Mouse (Mus musculus) forebrain, embryonic 12.5 days (tissue): ENCODE measurements around the gene Rest. TPM values are rescaled to one million over a fixed set of nuclear protein-coding genes. Genes with fewer than 3 reads are reported as not detected.

Source experiments
- ATAC-seq: fragments of 200-750 bp; cut with Nextera tagmentation; 2 replicates; pipeline ENCODE4 v1.8.0; 2017; ENCODE audit warnings: moderate TSS enrichment; ENCODE audit not compliant: low FRiP score
- H3K27ac ChIP-seq: fragments of 300-500 bp; sonication (generic); 2 replicates; pipeline ENCODE4 v1.5.1; 2016; ENCODE audit warnings: mild to moderate bottlenecking
- H3K27me3 ChIP-seq: fragments of 300-500 bp; sonication (generic); 2 replicates; pipeline ENCODE4 v1.6.1; 2016; ENCODE audit warnings: mild to moderate bottlenecking
- H3K36me3 ChIP-seq: fragments of 300-500 bp; sonication (generic); replicated peaks from 2 replicates; pipeline ENCODE4 v1.6.1; 2016; ENCODE audit warnings: mild to moderate bottlenecking
- H3K4me1 ChIP-seq: fragments of 300-500 bp; sonication (generic); 2 replicates; pipeline ENCODE4 v1.6.1; 2016
- H3K4me2 ChIP-seq: fragments of 300-500 bp; sonication (generic); 2 replicates; pipeline ENCODE4 v1.6.1; 2016; ENCODE audit warnings: mild to moderate bottlenecking, moderate library complexity
- H3K4me3 ChIP-seq: fragments of 300-500 bp; sonication (generic); replicated peaks from 2 replicates; pipeline ENCODE4 v1.5.1; 2016; ENCODE audit warnings: mild to moderate bottlenecking
- H3K9ac ChIP-seq: fragments of 300-500 bp; sonication (generic); 2 replicates; pipeline ENCODE4 v1.6.1; 2016; ENCODE audit warnings: mild to moderate bottlenecking
- H3K9me3 ChIP-seq: fragments of 300-500 bp; sonication (generic); 2 replicates; pipeline ENCODE4 v1.6.1; 2016
- WGBS: fragments of 180-500 bp; shearing (Covaris S2); methylation state at CpG from one replicate; pipeline ENCODE4 v1.1.7; 2016; 5-methylcytosine and 5-hydroxymethylcytosine counted together
- polyA plus RNA-seq: library from polyadenylated mRNA; unstranded; fragments of >200 nt; fragmentation: Nextera tagmentation; extraction: Ambion mirVana; gene quantifications from 2 replicates; pipeline ENCODE4 v1.2.1, GENCODE M21; 2016

Rest gene
- polyA plus RNA-seq, 1 experiment from 2014 or later: 22.2 TPM

DNA sequence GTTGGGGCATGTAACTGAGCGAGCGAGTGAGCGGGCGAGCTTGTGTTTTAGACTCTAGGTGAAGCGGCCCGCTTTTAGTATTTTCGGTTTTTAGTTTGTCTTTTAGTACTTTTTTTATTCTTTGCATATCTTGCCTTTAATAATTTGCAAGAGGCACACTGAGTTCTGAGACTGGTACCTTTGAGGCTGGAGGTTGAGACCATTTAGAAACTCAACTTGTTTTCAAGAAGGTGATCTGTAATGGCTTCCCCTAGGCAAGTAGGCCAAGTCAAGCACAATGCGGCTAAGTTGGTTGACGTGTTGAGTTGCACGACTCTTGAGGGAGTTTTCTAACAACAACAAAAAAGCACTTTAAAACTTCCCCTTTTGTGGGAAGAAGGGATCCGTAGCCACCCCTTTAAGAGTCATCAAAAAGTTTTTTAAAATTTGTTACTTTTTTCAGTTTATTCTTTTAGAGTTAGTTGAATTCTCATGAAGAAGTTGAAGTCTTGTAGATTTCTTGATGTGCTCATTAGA, 1.7 kb downstream of the Rest start:
- ATAC-seq: no peak
- H3K4me2 ChIP-seq: peak overlapping the region; percentile 75
- H3K27me3 ChIP-seq: peaks cover 6% of the 10 kb centered on the region; the same call in 1 of the 2 replicates
- H3K27ac ChIP-seq: peak overlapping the region; percentile 93; the same call in 1 of the 2 replicates
- peak overlapping the region; percentile 95 for H3K9ac ChIP-seq
- H3K9me3 ChIP-seq: no peaks in the 10 kb centered on the region
- peaks cover 15% of the 10 kb centered on the region for H3K4me1 ChIP-seq
- peaks cover 36% of the 10 kb centered on the region for H3K36me3 ChIP-seq
- 2% methylated on average over 11 of the region's 11 CpGs for WGBS
- peak overlapping the region; percentile 98 for H3K4me3 ChIP-seq

DNA sequence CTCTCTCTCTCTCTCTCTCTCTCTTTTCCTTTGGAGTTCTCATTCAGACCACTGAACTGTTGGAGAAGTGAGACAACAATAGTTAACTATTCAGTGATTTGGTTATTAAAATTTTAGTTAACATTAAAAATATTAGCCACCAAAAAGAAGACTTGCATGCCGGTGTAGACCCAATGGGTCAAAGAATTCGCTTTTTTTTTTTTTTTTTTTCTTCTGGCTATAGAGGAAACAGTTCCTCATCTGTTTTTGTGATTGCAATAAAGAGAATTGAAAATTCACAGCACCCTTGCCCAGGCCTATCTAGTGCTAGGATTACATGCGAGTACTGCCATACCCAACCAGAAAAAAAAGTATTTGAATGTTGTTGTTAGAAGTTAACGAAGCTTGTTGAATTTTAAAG, 2.1 kb downstream of the Rest start:
- no peak for ATAC-seq
- Histone ChIP-seq H3K9ac (peak overlapping the region; percentile 95; the same call in 1 of the 2 replicates), H3K4me3 (peak overlapping the region; percentile 98), H3K4me2 (peak overlapping the region; percentile 75), H3K27ac (no peak overlapping the region), H3K9me3 (no peaks in the 10 kb centered on the region), H3K36me3 (peaks cover 41% of the 10 kb centered on the region), H3K4me1 (peaks cover 11% of the 10 kb centered on the region), H3K27me3 (peaks cover 6% of the 10 kb centered on the region; the same call in 1 of the 2 replicates)
- WGBS: 65% methylated on average over 4 of the region's 4 CpGs

DNA sequence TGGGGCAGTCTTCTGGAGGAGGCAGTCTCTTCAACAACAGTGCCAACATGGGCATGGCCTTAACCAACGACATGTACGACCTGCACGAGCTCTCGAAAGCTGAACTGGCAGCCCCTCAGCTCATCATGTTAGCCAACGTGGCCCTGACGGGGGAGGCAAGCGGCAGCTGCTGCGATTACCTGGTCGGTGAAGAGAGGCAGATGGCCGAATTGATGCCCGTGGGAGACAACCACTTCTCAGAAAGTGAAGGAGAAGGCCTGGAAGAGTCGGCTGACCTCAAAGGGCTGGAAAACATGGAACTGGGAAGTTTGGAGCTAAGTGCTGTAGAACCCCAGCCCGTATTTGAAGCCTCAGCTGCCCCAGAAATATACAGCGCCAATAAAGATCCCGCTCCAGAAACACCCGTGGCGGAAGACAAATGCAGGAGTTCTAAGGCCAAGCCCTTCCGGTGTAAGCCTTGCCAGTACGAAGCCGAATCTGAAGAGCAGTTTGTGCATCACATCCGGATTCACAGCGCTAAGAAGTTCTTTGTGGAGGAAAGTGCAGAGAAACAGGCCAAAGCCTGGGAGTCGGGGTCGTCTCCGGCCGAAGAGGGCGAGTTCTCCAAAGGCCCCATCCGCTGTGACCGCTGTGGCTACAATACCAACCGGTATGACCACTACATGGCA, 2.8 kb downstream of the Rest start:
- no peak overlapping the region for H3K4me3 ChIP-seq
- peak overlapping the region; percentile 75; the same call in 1 of the 2 replicates for H3K4me2 ChIP-seq
- 95% methylated on average over 30 of the region's 30 CpGs for WGBS

DNA sequence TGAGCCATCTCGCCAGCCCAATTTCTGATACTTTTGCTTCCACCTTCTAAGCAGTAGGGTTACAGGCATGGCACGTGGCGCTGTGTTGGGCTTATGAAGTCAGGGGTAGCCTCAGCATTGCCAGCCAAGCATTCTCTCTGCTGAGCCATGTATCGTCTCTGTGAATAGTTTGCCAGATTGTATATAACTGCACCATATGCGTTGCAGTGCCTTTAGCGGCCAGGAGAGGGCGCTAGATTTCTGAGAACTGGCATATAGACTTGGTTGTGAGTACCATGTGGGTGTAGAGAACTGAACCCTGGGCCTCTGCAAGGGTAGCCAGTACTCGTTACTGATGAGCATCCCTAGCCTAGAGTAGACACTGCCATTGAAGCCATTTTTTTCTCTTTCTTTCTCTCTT, 4.1 kb downstream of the Rest start:
- H3K27ac ChIP-seq: no peak overlapping the region
- H3K9ac ChIP-seq: no peak overlapping the region
- H3K9me3 ChIP-seq: no peaks in the 10 kb centered on the region
- 78% methylated on average over 8 of the region's 8 CpGs for WGBS
- no peak overlapping the region for H3K4me3 ChIP-seq
- ATAC-seq: no peak
- H3K4me1 ChIP-seq: peaks cover 10% of the 10 kb centered on the region
- H3K4me2 ChIP-seq: no peak overlapping the region
- H3K27me3 ChIP-seq: no peaks in the 10 kb centered on the region
- peaks cover 59% of the 10 kb centered on the region for H3K36me3 ChIP-seq

More for the DNA sequence above, 2.8 kb downstream of the Rest start:
- no peak overlapping the region for H3K9ac ChIP-seq
- H3K27me3 ChIP-seq: peaks cover 6% of the 10 kb centered on the region; the same call in 1 of the 2 replicates
- H3K9me3 ChIP-seq: no peaks in the 10 kb centered on the region
- H3K36me3 ChIP-seq: peaks cover 46% of the 10 kb centered on the region
- peaks cover 10% of the 10 kb centered on the region for H3K4me1 ChIP-seq
- no peak for ATAC-seq
- no peak overlapping the region for H3K27ac ChIP-seq

DNA sequence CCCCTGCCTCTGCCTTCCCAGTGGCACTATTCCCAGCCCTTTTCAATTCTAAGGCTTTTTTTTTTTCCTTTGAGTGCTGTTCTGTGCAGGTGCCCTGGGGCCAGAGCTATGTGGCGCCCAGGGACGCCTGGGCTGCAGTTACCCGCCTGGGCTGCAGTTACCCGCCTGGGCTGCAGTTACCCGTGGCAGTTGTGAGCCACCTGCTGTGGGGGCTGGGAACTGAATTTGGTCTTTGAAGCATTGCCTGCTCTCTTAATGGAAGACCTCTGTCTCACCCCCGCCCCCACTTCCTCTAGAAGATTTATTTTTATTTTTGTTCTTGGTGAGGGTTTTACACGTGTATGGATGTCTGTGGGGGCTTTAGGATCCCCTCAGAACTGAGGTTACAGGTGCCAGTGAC, 7.9 kb downstream of the Rest start:
- WGBS: 83% methylated on average over 7 of the region's 7 CpGs
- H3K4me3 ChIP-seq: no peak overlapping the region
- ATAC-seq: no peak

DNA sequence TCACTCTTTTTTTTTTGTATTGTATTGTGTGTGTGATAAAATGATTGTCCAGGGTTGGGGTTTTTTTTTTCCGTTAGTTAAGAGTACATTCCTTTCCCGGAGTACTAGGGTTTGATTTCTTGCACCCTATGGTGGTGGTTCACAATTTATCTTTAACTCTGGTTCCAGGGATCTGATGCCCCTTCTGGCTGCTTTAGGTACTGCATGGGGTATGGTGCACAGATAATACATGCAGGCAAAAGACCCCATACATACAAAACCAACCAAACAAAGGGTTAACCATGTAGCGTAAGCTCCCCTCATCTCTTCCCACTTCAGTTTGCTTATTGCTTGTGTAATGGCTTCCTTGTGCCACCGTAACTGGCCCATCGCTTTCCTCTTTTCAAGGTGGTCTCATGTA, 10.7 kb downstream of the Rest start:
- 92% methylated on average over 5 of the region's 5 CpGs for WGBS
- no peak overlapping the region for H3K9ac ChIP-seq
- no peak overlapping the region for H3K4me3 ChIP-seq
- H3K27ac ChIP-seq: no peak overlapping the region
- no peak for ATAC-seq
- no peak overlapping the region for H3K4me2 ChIP-seq
- no peaks in the 10 kb centered on the region for H3K4me1 ChIP-seq
- no peaks in the 10 kb centered on the region for H3K27me3 ChIP-seq
- H3K9me3 ChIP-seq: no peaks in the 10 kb centered on the region
- H3K36me3 ChIP-seq: peaks cover 85% of the 10 kb centered on the region

More for the DNA sequence above, 7.9 kb downstream of the Rest start:
- H3K4me2 ChIP-seq: no peak overlapping the region
- no peak overlapping the region for H3K27ac ChIP-seq
- no peaks in the 10 kb centered on the region for H3K9me3 ChIP-seq
- H3K27me3 ChIP-seq: no peaks in the 10 kb centered on the region
- H3K4me1 ChIP-seq: peaks cover under 1% of the 10 kb centered on the region; the same call in 1 of the 2 replicates
- H3K36me3 ChIP-seq: peaks cover 91% of the 10 kb centered on the region
- no peak overlapping the region for H3K9ac ChIP-seq

DNA sequence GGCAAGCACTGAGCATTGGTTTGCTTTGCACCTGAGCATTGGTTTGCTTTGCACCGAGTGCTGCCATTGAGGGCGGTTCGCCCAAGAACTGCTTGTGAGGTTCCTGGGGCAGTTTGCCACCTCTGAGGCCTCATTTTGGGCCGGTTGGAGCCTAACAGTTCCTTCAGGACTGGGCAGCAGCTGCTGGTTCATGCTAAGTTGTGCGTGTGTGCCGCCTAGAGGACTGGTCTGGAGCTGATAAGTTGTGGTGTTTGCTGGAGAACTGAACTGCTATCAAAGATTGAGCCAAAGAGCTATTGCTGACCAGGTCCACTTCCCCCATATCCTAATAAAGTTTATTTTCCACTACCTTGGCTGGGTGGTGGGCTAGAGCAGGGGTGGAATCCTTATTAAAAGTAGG, 11.9 kb downstream of the Rest start:
- Histone ChIP-seq H3K4me1 (no peaks in the 10 kb centered on the region), H3K9ac (no peak overlapping the region), H3K27me3 (no peaks in the 10 kb centered on the region), H3K4me2 (no peak overlapping the region), H3K9me3 (no peaks in the 10 kb centered on the region), H3K36me3 (peaks cover 86% of the 10 kb centered on the region), H3K4me3 (no peak overlapping the region), H3K27ac (no peak overlapping the region)
- WGBS: 94% methylated on average over 6 of the region's 6 CpGs
- ATAC-seq: no peak

DNA sequence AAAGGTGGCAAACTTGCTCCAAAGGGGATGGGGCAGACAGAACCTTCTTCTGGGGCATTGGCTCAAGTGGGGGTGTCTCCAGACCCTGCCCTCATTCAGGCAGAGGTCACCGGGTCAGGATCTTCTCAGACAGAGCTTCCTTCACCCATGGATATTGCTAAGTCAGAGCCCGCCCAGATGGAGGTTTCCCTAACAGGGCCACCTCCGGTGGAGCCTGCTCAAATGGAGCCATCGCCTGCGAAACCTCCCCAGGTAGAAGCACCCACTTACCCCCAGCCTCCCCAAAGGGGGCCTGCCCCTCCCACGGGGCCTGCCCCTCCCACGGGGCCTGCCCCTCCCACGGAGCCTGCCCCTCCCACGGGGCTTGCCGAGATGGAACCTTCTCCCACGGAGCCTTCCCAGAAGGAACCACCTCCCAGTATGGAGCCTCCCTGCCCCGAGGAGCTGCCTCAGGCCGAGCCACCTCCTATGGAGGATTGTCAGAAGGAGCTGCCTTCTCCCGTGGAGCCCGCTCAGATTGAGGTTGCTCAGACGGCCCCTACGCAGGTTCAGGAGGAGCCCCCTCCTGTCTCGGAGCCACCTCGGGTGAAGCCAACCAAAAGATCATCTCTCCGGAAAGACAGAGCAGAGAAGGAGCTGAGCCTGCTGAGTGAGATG, 16.4 kb downstream of the Rest start:
- Histone ChIP-seq H3K4me3 (no peak overlapping the region), H3K36me3 (peaks cover 68% of the 10 kb centered on the region), H3K9me3 (no peaks in the 10 kb centered on the region), H3K4me1 (no peaks in the 10 kb centered on the region), H3K9ac (no peak overlapping the region), H3K27me3 (no peaks in the 10 kb centered on the region), H3K4me2 (no peak overlapping the region), H3K27ac (no peak overlapping the region)
- 93% methylated on average over 20 of the region's 20 CpGs for whole genome bisulfite sequencing
- no peak for ATAC-seq

DNA sequence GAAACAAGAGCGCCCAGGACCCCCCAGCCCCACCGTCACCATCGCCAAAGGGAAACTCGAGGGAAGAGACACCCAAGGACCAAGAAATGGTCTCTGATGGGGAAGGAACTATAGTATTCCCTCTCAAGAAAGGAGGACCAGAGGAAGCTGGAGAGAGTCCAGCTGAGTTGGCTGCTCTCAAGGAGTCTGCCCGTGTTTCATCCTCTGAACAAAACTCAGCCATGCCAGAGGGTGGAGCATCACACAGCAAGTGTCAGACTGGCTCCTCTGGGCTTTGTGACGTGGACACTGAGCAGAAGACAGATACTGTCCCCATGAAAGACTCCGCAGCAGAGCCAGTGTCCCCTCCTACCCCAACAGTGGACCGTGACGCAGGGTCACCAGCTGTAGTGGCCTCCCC, 17.0 kb downstream of the Rest start:
- H3K36me3 ChIP-seq: peaks cover 69% of the 10 kb centered on the region
- H3K9me3 ChIP-seq: no peaks in the 10 kb centered on the region
- no peak overlapping the region for H3K27ac ChIP-seq
- ATAC-seq: no peak
- H3K4me3 ChIP-seq: no peak overlapping the region
- H3K9ac ChIP-seq: no peak overlapping the region
- no peak overlapping the region for H3K4me2 ChIP-seq
- WGBS: 95% methylated on average over 9 of the region's 9 CpGs
- no peaks in the 10 kb centered on the region for H3K4me1 ChIP-seq
- no peaks in the 10 kb centered on the region for H3K27me3 ChIP-seq

DNA sequence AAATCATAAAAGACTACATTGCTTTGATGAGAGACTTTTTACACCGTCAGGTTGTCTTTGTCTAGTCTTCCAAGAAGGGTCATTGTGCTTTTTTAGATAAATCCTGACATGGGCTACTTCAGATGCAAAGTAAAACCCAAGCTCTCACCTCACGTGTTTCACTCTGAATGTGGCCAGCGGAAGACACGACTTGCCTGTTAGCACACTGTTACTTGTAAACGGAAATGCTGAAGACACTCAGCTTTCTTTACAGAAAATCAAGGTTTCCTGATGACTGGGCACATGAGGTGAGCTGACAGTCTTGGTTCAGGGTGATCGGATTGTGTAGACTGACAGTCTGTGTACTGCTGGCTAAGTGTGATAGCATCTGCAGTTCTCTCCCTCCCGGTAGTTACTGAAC, 20.4 kb downstream of the Rest start:
- Histone ChIP-seq H3K36me3 (peaks cover 73% of the 10 kb centered on the region), H3K9ac (no peak overlapping the region)

DNA sequence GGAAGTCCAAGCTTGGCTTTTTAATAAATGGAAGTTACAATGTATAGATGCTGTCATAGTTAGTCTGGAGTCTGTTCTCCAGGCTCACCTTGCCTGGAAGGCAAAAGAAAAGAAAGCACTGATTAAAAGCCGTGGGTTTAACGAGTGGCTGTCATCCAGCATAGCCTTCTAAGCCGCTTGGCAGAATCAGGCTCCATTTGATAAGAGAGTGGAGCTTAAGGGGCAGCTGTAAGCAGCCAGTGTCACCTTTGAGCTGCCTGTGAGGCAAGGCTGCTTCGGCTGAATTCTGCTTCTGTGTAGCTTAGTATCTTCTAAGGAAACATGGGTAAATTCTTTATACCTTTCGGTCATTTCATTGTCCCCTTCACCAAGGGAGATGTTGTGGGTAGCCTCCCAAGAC, 21.6 kb downstream of the Rest start:
- no peaks in the 10 kb centered on the region for H3K9me3 ChIP-seq
- 72% methylated on average over 5 of the region's 5 CpGs for WGBS
- H3K9ac ChIP-seq: no peak overlapping the region
- H3K4me1 ChIP-seq: no peaks in the 10 kb centered on the region
- H3K27me3 ChIP-seq: no peaks in the 10 kb centered on the region
- no peak overlapping the region for H3K4me2 ChIP-seq
- peaks cover 72% of the 10 kb centered on the region for H3K36me3 ChIP-seq
- H3K4me3 ChIP-seq: no peak overlapping the region
- ATAC-seq: no peak
- H3K27ac ChIP-seq: no peak overlapping the region

More for the DNA sequence above, 20.4 kb downstream of the Rest start:
- no peaks in the 10 kb centered on the region for H3K27me3 ChIP-seq
- no peak overlapping the region for H3K4me2 ChIP-seq
- no peaks in the 10 kb centered on the region for H3K9me3 ChIP-seq
- no peaks in the 10 kb centered on the region for H3K4me1 ChIP-seq
- no peak overlapping the region for H3K27ac ChIP-seq
- WGBS: 84% methylated on average over 7 of the region's 7 CpGs
- H3K4me3 ChIP-seq: no peak overlapping the region
- ATAC-seq: no peak

DNA sequence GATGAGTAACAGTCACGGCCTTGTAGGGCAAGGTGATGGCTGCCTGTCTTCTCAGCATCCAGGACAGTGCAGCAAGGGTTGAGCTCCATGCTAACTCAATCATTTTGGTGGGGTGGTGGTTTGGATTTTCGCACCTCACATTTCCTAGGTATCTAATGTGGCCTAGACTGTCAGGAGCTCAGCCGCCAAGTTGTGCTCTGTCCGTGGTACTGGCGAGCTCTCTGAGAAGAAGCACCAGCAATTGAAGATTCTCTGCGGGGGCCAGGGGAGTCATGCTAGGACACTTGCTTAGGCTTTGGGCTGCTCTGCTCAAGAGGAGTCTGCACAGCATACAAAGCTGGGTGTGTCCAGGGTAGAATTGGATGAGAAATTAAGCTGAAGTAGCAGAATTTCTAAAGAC, 22.6 kb downstream of the Rest start:
- WGBS: 76% methylated on average over 6 of the region's 6 CpGs
- Histone ChIP-seq H3K4me1 (no peaks in the 10 kb centered on the region), H3K4me3 (no peak overlapping the region), H3K4me2 (no peak overlapping the region), H3K9ac (no peak overlapping the region), H3K36me3 (peaks cover 70% of the 10 kb centered on the region), H3K27ac (no peak overlapping the region), H3K9me3 (no peaks in the 10 kb centered on the region), H3K27me3 (no peaks in the 10 kb centered on the region)
- ATAC-seq: no peak
